ENCODE assay signal across 8 mouse cellular contexts in the genomic region with DNA sequence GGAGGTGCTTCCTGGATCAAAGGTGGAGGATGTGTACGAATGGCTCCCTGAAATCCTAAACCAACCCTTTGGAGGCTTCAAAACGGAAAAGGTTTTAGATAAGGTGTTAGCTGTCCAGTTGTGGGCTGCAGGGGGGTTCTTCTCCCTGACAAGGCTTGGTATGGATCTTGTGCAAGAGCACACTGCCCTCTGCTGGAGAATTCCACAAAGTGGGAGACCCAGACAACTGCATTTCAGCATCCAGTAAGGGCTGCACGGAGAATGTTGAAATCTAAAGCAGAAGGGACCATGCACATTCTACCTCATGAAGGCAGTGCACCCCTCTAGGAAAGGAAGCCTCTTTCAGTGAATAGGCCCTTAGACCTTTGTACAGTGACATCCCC.
DNase-seq lines count a peak whose midpoint lies in the region; ATAC-seq and TF ChIP-seq lines count a peak whose summit lies in the region.

No protein-coding gene starts in this region.

- no peak overlapping the region for H3K27ac ChIP-seq in heart, postnatal 0 days (ENCODE audit: low read depth)
- no peak overlapping the region for H3K27ac ChIP-seq in neural tube, embryonic 15.5 days (replicated peaks)

- WGBS in heart, postnatal 0 days, result 7% methylated on average over 3 of the region's 3 CpGs
- WGBS in neural tube, embryonic 15.5 days, result 20% methylated on average over 3 of the region's 3 CpGs

- H3K4me1 ChIP-seq in E14TG2a.4 (replicated peaks; ENCODE audit: low read depth, low read length), result peaks cover 66% of the 10 kb centered on the region
- H3K4me1 ChIP-seq in heart, postnatal 0 days (ENCODE audit: control insufficient read depth, insufficient read depth), result no peaks in the 10 kb centered on the region
- H3K4me1 ChIP-seq in neural tube, embryonic 15.5 days, result peaks cover 9% of the 10 kb centered on the region

- no peak overlapping the region for H3K9ac ChIP-seq in heart, postnatal 0 days (replicated peaks; ENCODE audit: low read depth, low read length)
- no peak overlapping the region for H3K9ac ChIP-seq in neural tube, embryonic 15.5 days (replicated peaks)

- H3K27me3 ChIP-seq in E14TG2a.4 (ENCODE audit: insufficient read depth, low read length), result no peaks in the 10 kb centered on the region
- H3K27me3 ChIP-seq in heart, postnatal 0 days (ENCODE audit: control insufficient read depth, insufficient read depth, low read length), result no peaks in the 10 kb centered on the region
- H3K27me3 ChIP-seq in neural tube, embryonic 15.5 days (replicated peaks), result no peaks in the 10 kb centered on the region

- peak; percentile 77 for TF ChIP-seq CTCF in E14TG2a.4 (conservative IDR thresholded peaks at IDR 0.05; ENCODE audit: low read length)
- TF ChIP-seq CTCF in heart, postnatal 0 days (IDR thresholded peaks at IDR 0.05; ENCODE audit: low read depth), result peak; percentile 86

- TF ChIP-seq EP300 in heart, postnatal 0 days (IDR thresholded peaks at IDR 0.05; ENCODE audit: low read depth), result no peak

- no peaks in the 10 kb centered on the region for H3K9me3 ChIP-seq in E14TG2a.4 (ENCODE audit: low read length)
- no peaks in the 10 kb centered on the region for H3K9me3 ChIP-seq in heart, postnatal 0 days (replicated peaks; ENCODE audit: control insufficient read depth, low read length)
- no peaks in the 10 kb centered on the region for H3K9me3 ChIP-seq in neural tube, embryonic 15.5 days (replicated peaks)

- no peaks in the 10 kb centered on the region for H3K36me3 ChIP-seq in E14TG2a.4 (ENCODE audit: insufficient read depth, low read length)
- no peaks in the 10 kb centered on the region for H3K36me3 ChIP-seq in heart, postnatal 0 days (replicated peaks; ENCODE audit: control insufficient read depth, insufficient read depth, low read length)
- no peaks in the 10 kb centered on the region for H3K36me3 ChIP-seq in neural tube, embryonic 15.5 days

- no peak overlapping the region for H3K4me2 ChIP-seq in heart, postnatal 0 days (ENCODE audit: low read depth, low read length)
- no peak overlapping the region for H3K4me2 ChIP-seq in neural tube, embryonic 15.5 days

- peak; percentile 86 for ATAC-seq in common myeloid progenitor, adult 5-6 weeks (replicated peaks; ENCODE audit: low read depth, poor library complexity, severe bottlenecking)
- ATAC-seq in heart, postnatal 0 days (ENCODE audit: insufficient read depth, low read depth), result peak; percentile 55; the same call in 1 of the 2 replicates
- ATAC-seq in neural tube, embryonic 15.5 days (ENCODE audit: low FRiP score), result peak; percentile 76; the same call in 1 of the 2 replicates
- ATAC-seq in activated CD4-positive, CD25-positive, alpha-beta regulatory T cell, adult 4 months, result no peak

- peak; percentile 27 to 29 for DNase-seq in adrenal gland, adult 18-20 months (ENCODE audit: low spot score in 2 of 2)
- peak; percentile 57 for DNase-seq in heart, postnatal 0 days (ENCODE audit: low spot score)
- peak; percentile 63 to 74 for DNase-seq in kidney, postnatal 4 days
- peak; percentile 12 to 36 for DNase-seq in lung, adult 18-20 months

- H3K4me3 ChIP-seq in E14TG2a.4 (replicated peaks; ENCODE audit: low read length), result no peak overlapping the region
- H3K4me3 ChIP-seq in heart, postnatal 0 days (ENCODE audit: low read depth, low read length), result no peak overlapping the region
- H3K4me3 ChIP-seq in neural tube, embryonic 15.5 days (replicated peaks), result no peak overlapping the region
